Mouse (Mus musculus): ENCODE data around the gene Nup107. TPM values are rescaled to one million over a fixed set of nuclear protein-coding genes. Genes with fewer than 3 reads are reported as not detected.
"Not testable (repeated sequence)": the region's sequence is repeated elsewhere in the genome, so short reads cannot be mapped to it uniquely, and the experiment has no call there.

Nup107 gene
- polyA plus RNA-seq, 1 experiment from 2014 or later: 77.5 TPM

DNA sequence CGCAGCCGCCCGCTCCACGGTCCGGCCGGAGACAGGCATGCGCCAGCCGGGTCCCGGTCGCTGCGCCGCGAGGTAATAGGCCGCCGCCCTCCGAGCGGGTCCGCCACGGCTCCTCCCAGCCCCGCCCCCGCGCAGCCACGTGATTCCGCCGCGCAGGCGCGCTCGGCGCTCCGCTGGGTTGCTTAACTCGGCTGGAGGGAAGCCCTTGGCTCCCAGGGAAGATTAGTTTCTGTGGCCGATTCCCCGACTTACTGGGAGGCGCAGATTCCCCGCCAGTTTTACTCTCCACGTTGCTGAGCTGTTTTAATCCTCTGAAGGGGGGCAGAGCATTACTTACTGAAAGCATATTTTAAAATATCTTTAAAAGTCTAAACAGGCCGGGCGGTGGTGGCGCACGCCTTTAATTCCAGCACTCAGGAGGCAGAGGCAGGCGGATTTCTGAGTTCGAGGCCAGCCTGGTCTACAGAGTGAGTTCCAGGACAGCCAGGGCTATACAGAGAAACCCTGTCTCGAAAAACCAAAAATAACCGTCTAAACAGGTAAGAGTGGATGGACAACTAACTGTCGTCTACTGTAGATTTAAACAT, 46.1 kb downstream of the Nup107 start, which contains the start of gene Slc35e3:
Slc35e3 (minus strand) TSS at position 69 of the 587 bp plus-strand sequence.
- H3K4me1 ChIP-seq (ENCODE audit: control insufficient read depth, insufficient read depth, low read length): 0 out of 2 replicates have a peak, but pooled peaks cover 5% of the 10 kb centered on the region
- H3K9ac ChIP-seq (ENCODE audit: low read depth, low read length): peak within 1 kb of the TSS; percentile 60
- no peaks in the 10 kb centered on the region for H3K9me3 ChIP-seq (ENCODE audit: control insufficient read depth, low read length)
- peak; percentile 97 for ATAC-seq (ENCODE audit: low FRiP score, low TSS enrichment)
- no peak within 1 kb of the TSS for H3K27ac ChIP-seq (ENCODE audit: low read depth, low read length)
- peak within 1 kb of the TSS; percentile 84 for H3K4me2 ChIP-seq (replicated peaks; ENCODE audit: low read depth, low read length)
- H3K4me3 ChIP-seq (ENCODE audit: low read length): peak within 1 kb of the TSS; percentile 50
- peaks cover 21% of the 10 kb centered on the region; the same call in 1 of the 2 replicates for H3K36me3 ChIP-seq (ENCODE audit: control insufficient read depth, insufficient read depth, low read length)
- no peaks in the 10 kb centered on the region for H3K27me3 ChIP-seq (ENCODE audit: control insufficient read depth, insufficient read depth, low read length)
- 19% methylated on average over 38 of the region's 46 CpGs for WGBS

DNA sequence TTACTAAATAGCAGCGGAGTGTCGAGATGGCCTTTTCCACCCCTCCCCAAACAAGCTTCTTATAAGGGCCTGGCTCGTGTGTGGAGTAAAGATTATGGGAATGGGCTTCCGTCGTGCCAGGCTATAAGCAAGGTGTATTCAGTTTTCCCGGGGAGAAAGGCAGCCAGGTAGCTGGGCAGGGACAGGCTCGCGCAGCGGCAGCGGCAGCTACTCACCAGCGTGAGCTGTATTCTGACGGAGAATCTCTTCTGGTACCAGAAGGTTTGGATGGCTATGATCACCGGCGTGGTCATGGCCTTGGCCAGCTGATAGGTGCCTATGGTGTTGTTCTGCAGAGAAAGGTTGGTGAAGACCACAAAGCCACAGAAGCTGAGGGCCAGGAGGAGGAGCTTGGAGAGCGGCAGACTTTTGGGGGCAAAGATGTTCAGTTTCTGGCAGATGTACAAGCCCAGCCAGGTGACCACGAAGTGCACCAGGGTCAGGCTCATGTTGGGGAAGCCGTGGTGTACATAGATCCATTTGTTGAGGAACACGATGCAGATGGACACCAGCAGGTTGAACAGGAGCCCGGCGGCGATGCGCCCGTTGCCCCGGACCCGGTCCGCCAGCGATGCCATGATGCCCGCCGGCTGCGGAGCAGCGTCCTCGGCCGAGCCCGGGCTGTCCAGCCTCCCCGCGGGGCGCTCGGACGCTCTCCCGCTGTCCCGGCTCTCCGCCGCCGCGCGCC, 46.8 kb downstream of the Nup107 start:
- peak overlapping the region; percentile 50 for H3K4me3 ChIP-seq (ENCODE audit: low read length)

DNA sequence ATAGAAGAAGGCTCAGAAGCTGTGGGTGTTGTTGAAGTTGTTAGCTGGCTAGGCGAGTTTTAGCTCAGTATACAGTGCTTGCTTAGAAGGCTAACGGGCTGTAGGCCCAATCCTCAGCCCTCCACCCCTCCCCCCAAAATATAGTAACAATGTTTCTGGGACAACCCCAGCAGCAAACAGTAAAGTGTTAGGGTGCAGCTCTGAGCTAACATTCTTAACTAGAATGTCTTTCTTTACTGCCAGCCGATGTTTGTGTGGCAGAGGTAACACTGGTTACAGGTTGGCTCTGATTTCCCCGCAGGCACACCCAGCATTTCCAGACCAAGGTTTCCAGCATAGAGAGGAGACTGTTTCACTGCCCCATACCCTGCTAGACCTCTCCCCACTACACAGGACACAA, 48.6 kb downstream of the Nup107 start:
- H3K4me1 ChIP-seq (ENCODE audit: control insufficient read depth, insufficient read depth, low read length): 0 out of 2 replicates have a peak, but pooled peaks cover 5% of the 10 kb centered on the region
- no peak for ATAC-seq (ENCODE audit: low FRiP score, low TSS enrichment)
- no peak overlapping the region for H3K27ac ChIP-seq (ENCODE audit: low read depth, low read length)
- no peak overlapping the region for H3K4me2 ChIP-seq (replicated peaks; ENCODE audit: low read depth, low read length)
- no peaks in the 10 kb centered on the region for H3K27me3 ChIP-seq (ENCODE audit: control insufficient read depth, insufficient read depth, low read length)
- peaks cover 10% of the 10 kb centered on the region; the same call in 1 of the 2 replicates for H3K36me3 ChIP-seq (ENCODE audit: control insufficient read depth, insufficient read depth, low read length)
- no peak overlapping the region for H3K4me3 ChIP-seq (ENCODE audit: low read length)
- no peaks in the 10 kb centered on the region for H3K9me3 ChIP-seq (ENCODE audit: control insufficient read depth, low read length)
- no peak overlapping the region for H3K9ac ChIP-seq (ENCODE audit: low read depth, low read length)
- WGBS: 78% methylated on average over 4 of the region's 4 CpGs

More for the DNA sequence above, 46.8 kb downstream of the Nup107 start:
- Histone ChIP-seq H3K4me2 (replicated peaks; ENCODE audit: low read depth, low read length) (peak overlapping the region; percentile 84), H3K9ac (ENCODE audit: low read depth, low read length) (peak overlapping the region; percentile 60), H3K36me3 (ENCODE audit: control insufficient read depth, insufficient read depth, low read length) (peaks cover 15% of the 10 kb centered on the region; the same call in 1 of the 2 replicates)
- H3K27ac ChIP-seq (ENCODE audit: low read depth, low read length); H3K4me1 ChIP-seq (ENCODE audit: control insufficient read depth, insufficient read depth, low read length); H3K9me3 ChIP-seq (ENCODE audit: control insufficient read depth, low read length); H3K27me3 ChIP-seq (ENCODE audit: control insufficient read depth, insufficient read depth, low read length): not testable (repeated sequence)
- ATAC-seq (ENCODE audit: low FRiP score, low TSS enrichment): peak; percentile 37; the same call in 1 of the 2 replicates
- 1% methylated on average over 14 of the region's 46 CpGs for WGBS

DNA sequence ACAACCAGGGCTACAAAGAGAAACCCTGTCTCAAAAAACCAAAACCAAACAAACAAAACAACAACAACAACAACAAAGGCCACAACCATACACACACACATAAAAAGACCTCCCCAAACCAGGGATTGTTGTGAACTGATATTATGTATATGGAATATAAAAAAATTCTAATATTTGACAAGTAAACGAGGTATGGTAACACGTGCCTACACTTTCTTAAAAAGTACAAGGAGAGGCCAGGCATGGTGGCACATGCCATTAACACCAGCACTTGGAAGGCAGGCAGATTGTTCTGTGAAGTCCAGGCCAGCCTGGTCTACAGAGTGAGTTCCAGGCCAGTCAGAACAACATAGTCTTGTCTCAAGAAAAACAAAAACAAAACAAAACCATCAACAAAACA, 49.3 kb downstream of the Nup107 start:
- H3K9ac ChIP-seq (ENCODE audit: low read depth, low read length): no peak overlapping the region
- no peaks in the 10 kb centered on the region for H3K9me3 ChIP-seq (ENCODE audit: control insufficient read depth, low read length)
- H3K4me2 ChIP-seq (replicated peaks; ENCODE audit: low read depth, low read length): no peak overlapping the region
- no peak for ATAC-seq (ENCODE audit: low FRiP score, low TSS enrichment)
- H3K36me3 ChIP-seq (ENCODE audit: control insufficient read depth, insufficient read depth, low read length): peaks cover 14% of the 10 kb centered on the region
- no peaks in the 10 kb centered on the region for H3K27me3 ChIP-seq (ENCODE audit: control insufficient read depth, insufficient read depth, low read length)
- WGBS: 86% methylated on average over 2 of the region's 2 CpGs
- 0 out of 2 replicates have a peak, but pooled peaks cover 5% of the 10 kb centered on the region for H3K4me1 ChIP-seq (ENCODE audit: control insufficient read depth, insufficient read depth, low read length)
- no peak overlapping the region for H3K27ac ChIP-seq (ENCODE audit: low read depth, low read length)
- no peak overlapping the region for H3K4me3 ChIP-seq (ENCODE audit: low read length)

DNA sequence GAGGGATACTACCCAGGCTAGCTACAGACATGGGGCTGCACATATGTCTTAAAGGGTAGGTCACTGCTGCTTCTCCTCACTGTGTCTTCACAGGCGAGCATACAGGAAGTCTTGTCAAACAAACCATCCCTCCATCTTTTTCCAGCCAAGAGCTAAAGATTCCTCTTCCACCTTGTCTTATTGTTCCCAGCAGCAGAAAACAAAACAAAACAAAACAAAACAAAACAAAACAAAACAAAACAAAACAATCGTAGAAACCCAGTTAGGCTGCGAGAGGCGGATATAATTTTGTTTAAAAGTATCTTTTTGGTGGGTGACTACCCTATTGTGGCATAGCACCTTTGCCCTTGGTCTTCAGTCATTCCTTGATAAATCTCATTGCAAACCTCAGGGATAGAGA, 49.9 kb downstream of the Nup107 start:
- Histone ChIP-seq H3K27me3 (ENCODE audit: control insufficient read depth, insufficient read depth, low read length) (no peaks in the 10 kb centered on the region), H3K4me1 (ENCODE audit: control insufficient read depth, insufficient read depth, low read length) (0 out of 2 replicates have a peak, but pooled peaks cover 5% of the 10 kb centered on the region), H3K4me3 (ENCODE audit: low read length) (no peak overlapping the region), H3K9ac (ENCODE audit: low read depth, low read length) (no peak overlapping the region), H3K4me2 (replicated peaks; ENCODE audit: low read depth, low read length) (no peak overlapping the region), H3K36me3 (ENCODE audit: control insufficient read depth, insufficient read depth, low read length) (peaks cover 16% of the 10 kb centered on the region), H3K9me3 (ENCODE audit: control insufficient read depth, low read length) (no peaks in the 10 kb centered on the region), H3K27ac (ENCODE audit: low read depth, low read length) (no peak overlapping the region)
- no peak for ATAC-seq (ENCODE audit: low FRiP score, low TSS enrichment)
- 91% methylated on average over 4 of the region's 4 CpGs for WGBS

DNA sequence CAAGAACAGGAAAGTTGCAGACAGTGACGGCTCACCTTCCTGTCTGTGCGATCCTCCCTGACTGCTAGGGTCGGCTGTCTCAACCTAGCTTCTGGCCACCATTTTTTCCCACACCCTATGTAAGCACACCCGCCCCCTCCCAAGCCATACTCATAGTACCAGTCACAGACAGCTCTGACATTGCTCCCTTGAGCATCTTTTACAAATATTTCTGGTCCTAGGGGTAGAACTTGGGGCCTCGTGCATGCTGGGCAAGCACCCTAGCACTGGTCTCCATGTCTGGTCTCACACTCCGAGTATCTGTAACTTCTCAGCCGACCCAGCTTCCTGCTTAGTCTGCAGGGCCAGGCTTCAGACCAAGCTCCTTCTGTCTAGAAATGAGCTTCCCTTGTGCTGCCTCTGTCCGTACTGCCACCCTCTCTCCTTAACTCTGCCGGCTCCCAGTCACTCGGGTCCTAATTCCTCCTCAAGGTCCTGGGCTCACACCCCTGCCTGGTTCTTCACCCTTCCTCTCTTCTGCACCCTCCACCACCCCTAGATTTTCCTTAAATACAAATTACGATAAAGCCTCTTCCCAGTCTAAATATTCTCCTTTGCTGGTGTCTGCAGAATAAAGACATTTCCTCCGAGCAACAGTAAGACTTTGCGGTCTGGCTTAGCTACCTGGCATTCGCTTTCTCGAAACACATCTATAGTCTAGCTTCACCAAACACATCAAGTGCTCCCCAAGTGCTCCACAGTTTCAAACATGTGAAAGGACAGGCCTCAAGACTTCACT, 50.6 kb downstream of the Nup107 start:
- 0 out of 2 replicates have a peak, but pooled peaks cover 5% of the 10 kb centered on the region for H3K4me1 ChIP-seq (ENCODE audit: control insufficient read depth, insufficient read depth, low read length)
- no peak overlapping the region for H3K27ac ChIP-seq (ENCODE audit: low read depth, low read length)
- H3K36me3 ChIP-seq (ENCODE audit: control insufficient read depth, insufficient read depth, low read length): peaks cover 16% of the 10 kb centered on the region
- no peaks in the 10 kb centered on the region for H3K9me3 ChIP-seq (ENCODE audit: control insufficient read depth, low read length)
- no peaks in the 10 kb centered on the region for H3K27me3 ChIP-seq (ENCODE audit: control insufficient read depth, insufficient read depth, low read length)
- no peak overlapping the region for H3K4me3 ChIP-seq (ENCODE audit: low read length)
- H3K9ac ChIP-seq (ENCODE audit: low read depth, low read length): no peak overlapping the region
- WGBS: 88% methylated on average over 15 of the region's 15 CpGs
- no peak overlapping the region for H3K4me2 ChIP-seq (replicated peaks; ENCODE audit: low read depth, low read length)
- ATAC-seq (ENCODE audit: low FRiP score, low TSS enrichment): no peak

DNA sequence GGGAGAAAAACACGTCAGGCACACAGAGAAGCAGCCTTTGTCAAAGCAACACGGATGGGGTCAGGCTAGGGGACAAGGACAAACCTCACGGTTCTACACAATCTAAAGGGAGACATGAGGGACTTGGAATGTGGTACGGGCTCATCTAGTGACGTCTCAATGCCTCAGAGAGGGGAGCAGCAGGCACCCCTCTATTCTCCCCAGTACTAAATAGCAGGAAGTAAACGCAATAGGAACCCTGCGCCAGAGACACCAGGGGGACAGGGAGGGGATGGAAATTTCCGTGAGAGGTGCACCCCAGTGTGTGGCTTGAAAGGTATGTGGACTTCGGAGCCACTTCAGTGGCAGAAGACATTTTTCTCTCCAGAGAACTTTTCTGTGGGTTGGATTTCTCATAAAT, 51.6 kb downstream of the Nup107 start:
- Histone ChIP-seq H3K4me3 (ENCODE audit: low read length) (no peak overlapping the region), H3K36me3 (ENCODE audit: control insufficient read depth, insufficient read depth, low read length) (peaks cover 24% of the 10 kb centered on the region), H3K27me3 (ENCODE audit: control insufficient read depth, insufficient read depth, low read length) (no peaks in the 10 kb centered on the region), H3K9ac (ENCODE audit: low read depth, low read length) (no peak overlapping the region), H3K27ac (ENCODE audit: low read depth, low read length) (no peak overlapping the region), H3K4me1 (ENCODE audit: control insufficient read depth, insufficient read depth, low read length) (0 out of 2 replicates have a peak, but pooled peaks cover 5% of the 10 kb centered on the region), H3K9me3 (ENCODE audit: control insufficient read depth, low read length) (no peaks in the 10 kb centered on the region), H3K4me2 (replicated peaks; ENCODE audit: low read depth, low read length) (no peak overlapping the region)
- ATAC-seq (ENCODE audit: low FRiP score, low TSS enrichment): no peak
- 89% methylated on average over 9 of the region's 9 CpGs for WGBS

DNA sequence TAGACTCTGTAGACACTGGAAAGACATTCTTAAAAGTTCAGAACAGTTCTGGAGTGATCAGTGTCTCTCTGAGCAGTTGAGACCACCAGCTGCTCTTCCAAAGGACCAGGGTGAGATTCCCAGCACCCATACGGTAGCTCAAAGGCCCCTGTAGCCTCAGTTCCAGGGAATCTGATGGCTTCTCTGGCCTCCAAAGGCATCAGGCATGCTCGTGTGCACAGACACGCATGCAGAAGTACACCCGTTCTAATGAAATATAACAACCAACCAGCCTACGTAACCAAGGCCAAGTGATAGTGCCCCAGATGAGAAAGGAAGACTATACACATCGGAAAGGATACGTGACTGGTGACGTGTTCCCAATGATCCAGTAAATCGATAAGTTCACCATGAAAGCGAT, 52.3 kb downstream of the Nup107 start:
- Histone ChIP-seq H3K9me3 (ENCODE audit: control insufficient read depth, low read length) (no peaks in the 10 kb centered on the region), H3K36me3 (ENCODE audit: control insufficient read depth, insufficient read depth, low read length) (peaks cover 24% of the 10 kb centered on the region), H3K27me3 (ENCODE audit: control insufficient read depth, insufficient read depth, low read length) (no peaks in the 10 kb centered on the region), H3K4me3 (ENCODE audit: low read length) (no peak overlapping the region), H3K27ac (ENCODE audit: low read depth, low read length) (no peak overlapping the region), H3K4me2 (replicated peaks; ENCODE audit: low read depth, low read length) (no peak overlapping the region), H3K4me1 (ENCODE audit: control insufficient read depth, insufficient read depth, low read length) (0 out of 2 replicates have a peak, but pooled peaks cover 4% of the 10 kb centered on the region), H3K9ac (ENCODE audit: low read depth, low read length) (no peak overlapping the region)
- 97% methylated on average over 10 of the region's 10 CpGs for WGBS
- no peak for ATAC-seq (ENCODE audit: low FRiP score, low TSS enrichment)
